Mouse (Mus musculus) E14TG2a.4 (cell line): ENCODE data around the gene Sycn.

Experiments used
- CTCF ChIP-seq: conservative IDR thresholded peaks from 2 replicates; pipeline ENCODE4 v1.5.1; 2014; ENCODE audit warnings: low read length
- POU5F1 ChIP-seq: IDR thresholded peaks from 2 replicates; pipeline ENCODE4 v1.6.1; 2014; ENCODE audit warnings: low read length, borderline replicate concordance

DNA sequence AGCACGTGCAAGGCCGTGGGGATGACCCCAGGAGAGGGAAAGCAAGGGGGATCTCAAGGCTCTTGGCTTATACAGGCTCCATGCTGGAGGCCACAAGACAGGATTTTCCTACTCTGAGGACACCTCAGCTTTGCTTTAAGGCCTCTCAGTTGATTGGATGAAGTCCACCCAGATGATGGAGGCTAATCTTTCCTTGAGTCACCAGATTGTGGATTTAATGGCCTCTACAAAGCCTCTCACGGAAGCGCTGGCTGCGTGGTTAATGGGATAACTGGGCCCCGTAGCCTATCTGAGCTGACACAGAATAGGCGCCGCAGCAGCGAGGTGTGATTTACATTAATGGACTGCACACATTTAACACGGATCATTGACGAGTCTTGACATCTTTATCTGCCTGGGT, 45.3 kb upstream of the Sycn start:
- no peak for TF ChIP-seq CTCF
- TF ChIP-seq POU5F1 = no peak
